Mouse (Mus musculus) hindbrain, embryonic 15.5 days (tissue): ENCODE results near the gene Xlr. TPM values are rescaled to one million over a fixed set of nuclear protein-coding genes. Genes with fewer than 3 reads are reported as not detected.
"Not testable (repeated sequence)": the region's sequence is repeated elsewhere in the genome, so short reads cannot be mapped to it uniquely, and the experiment has no call there.

Source experiments
- ATAC-seq: fragments of 200-750 bp; cut with Nextera tagmentation; 2 replicates; pipeline ENCODE4 v1.8.0; 2017; ENCODE audit warnings: low read depth, moderate number of reproducible peaks, moderate TSS enrichment; ENCODE audit not compliant: low FRiP score
- H3K27ac ChIP-seq: fragments of 300-500 bp; sonication (generic); replicated peaks from 2 replicates; pipeline ENCODE4 v1.5.1; 2015; ENCODE audit warnings: mild to moderate bottlenecking, inconsistent platforms
- H3K27me3 ChIP-seq: fragments of 300-500 bp; sonication (generic); 2 replicates; pipeline ENCODE4 v1.6.1; 2015; ENCODE audit warnings: control low read depth, inconsistent platforms
- H3K36me3 ChIP-seq: fragments of 300-500 bp; sonication (generic); 2 replicates; pipeline ENCODE4 v1.6.1; 2015; ENCODE audit warnings: control low read depth, inconsistent platforms
- H3K4me1 ChIP-seq: fragments of 300-500 bp; sonication (generic); replicated peaks from 2 replicates; pipeline ENCODE4 v1.6.1; 2015; ENCODE audit warnings: control low read depth, inconsistent platforms
- H3K4me2 ChIP-seq: fragments of 300-500 bp; sonication (generic); 2 replicates; pipeline ENCODE4 v1.6.1; 2015; ENCODE audit warnings: moderate library complexity, mild to moderate bottlenecking, inconsistent platforms
- H3K4me3 ChIP-seq: fragments of 300-500 bp; sonication (generic); 2 replicates; pipeline ENCODE4 v1.5.1; 2015; ENCODE audit warnings: mild to moderate bottlenecking, inconsistent platforms
- H3K9ac ChIP-seq: fragments of 300-500 bp; sonication (generic); 2 replicates; pipeline ENCODE4 v1.6.1; 2015; ENCODE audit warnings: inconsistent platforms
- H3K9me3 ChIP-seq: fragments of 300-500 bp; sonication (generic); 2 replicates; pipeline ENCODE4 v1.6.1; 2016; ENCODE audit warnings: control low read depth, inconsistent platforms
- WGBS: fragments of 180-500 bp; shearing (Covaris S2); methylation state at CpG from one replicate; pipeline ENCODE4 v1.1.7; 2015; 5-methylcytosine and 5-hydroxymethylcytosine counted together
- polyA plus RNA-seq: library from polyadenylated mRNA; unstranded; fragments of >200 nt; fragmentation: Nextera tagmentation; extraction: Ambion mirVana; gene quantifications from 2 replicates; pipeline ENCODE4 v1.2.1, GENCODE M21; 2015

Xlr gene
- polyA plus RNA-seq, result 1.5 and 2.6 TPM in 2 replicates

GRCm38 (mm10) chrX:53797519-53797918 is at the start of gene Xlr:
Gene Xlr, minus strand, starts transcription at chrX:53797706.
- ATAC-seq, H3K4me1 ChIP-seq, H3K27ac ChIP-seq, H3K4me3 ChIP-seq, H3K9ac ChIP-seq, H3K27me3 ChIP-seq, H3K36me3 ChIP-seq, H3K9me3 ChIP-seq, H3K4me2 ChIP-seq: not testable (repeated sequence)
- WGBS, result 84% methylated on average over 11 of the region's 11 CpGs

DNA sequence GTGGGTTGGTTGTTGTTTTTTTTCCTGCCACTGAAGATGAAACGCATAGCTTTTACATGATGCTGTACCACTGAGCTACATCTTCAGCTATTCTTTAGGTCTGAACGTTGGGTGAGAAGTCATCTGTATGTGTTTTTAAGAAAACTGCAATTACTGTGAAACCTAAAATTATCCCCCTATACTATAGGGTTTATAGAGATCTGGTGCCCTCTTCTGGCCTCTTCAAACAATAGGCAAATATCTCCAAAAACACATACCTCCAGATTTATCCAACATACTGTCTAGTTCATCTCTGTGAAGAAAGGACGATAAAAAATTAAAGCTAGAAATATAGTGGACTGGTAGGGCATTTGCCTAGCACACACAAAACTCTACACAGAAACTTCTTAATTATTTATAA is 1.6 kb upstream of the Xlr start:
- H3K27me3 ChIP-seq, result no peaks in the 10 kb centered on the region
- H3K27ac ChIP-seq, result no peak overlapping the region
- WGBS, result 43% methylated on average over 3 of the region's 3 CpGs
- H3K4me3 ChIP-seq, result no peak overlapping the region
- no peak overlapping the region for H3K4me2 ChIP-seq
- no peaks in the 10 kb centered on the region for H3K36me3 ChIP-seq
- no peak for ATAC-seq
- H3K4me1 ChIP-seq, result no peaks in the 10 kb centered on the region
- H3K9ac ChIP-seq, result no peak overlapping the region
- H3K9me3 ChIP-seq, result no peaks in the 10 kb centered on the region

- no peak within 1 kb of the TSS for H3K4me3 ChIP-seq
- no peaks in the 10 kb centered on the region for H3K4me1 ChIP-seq
- no peaks in the 10 kb centered on the region for H3K9me3 ChIP-seq
- no peak within 1 kb of the TSS for H3K27ac ChIP-seq
- no peak within 1 kb of the TSS for H3K9ac ChIP-seq
- no peaks in the 10 kb centered on the region for H3K36me3 ChIP-seq
- no peak for ATAC-seq
- no peak within 1 kb of the TSS for H3K4me2 ChIP-seq
- 88% methylated on average over 12 of the region's 12 CpGs for WGBS
- H3K27me3 ChIP-seq, result no peaks in the 10 kb centered on the region
Measured at GRCm38 (mm10) chrX:53776276-53776675, 21.2 kb downstream of the Xlr start, which contains the start of gene Zfp36l3. Gene Zfp36l3, minus strand, starts transcription at chrX:53776394.

DNA sequence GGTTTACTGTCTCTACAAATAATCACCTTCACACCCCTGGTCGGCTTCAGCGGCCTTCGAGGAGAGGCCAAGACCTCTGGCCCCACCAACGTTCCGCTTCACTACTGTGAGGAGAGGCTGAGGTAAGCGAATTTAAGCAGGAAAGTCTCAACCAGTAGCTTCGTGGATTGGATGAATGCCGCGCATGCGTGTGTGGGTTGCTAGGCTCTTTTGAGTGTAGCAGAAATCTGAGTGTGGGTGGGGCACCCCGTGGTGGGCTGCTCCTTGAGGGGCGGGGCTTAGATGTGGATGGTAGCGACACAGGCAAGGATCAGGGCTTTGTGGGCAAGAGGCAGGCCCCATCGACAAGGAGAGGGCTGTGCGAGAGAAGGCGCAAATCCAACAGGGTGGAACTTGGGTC is 39.8 kb downstream of the Xlr start, which contains the start of gene 1700013H16Rik:
1700013H16Rik (minus strand) TSS at position 96 of the 400 bp plus-strand sequence.
- no peak for ATAC-seq
- Histone ChIP-seq H3K27ac (no peak within 1 kb of the TSS), H3K36me3 (no peaks in the 10 kb centered on the region), H3K4me2 (no peak within 1 kb of the TSS), H3K4me1 (no peaks in the 10 kb centered on the region), H3K4me3 (no peak within 1 kb of the TSS), H3K27me3 (no peaks in the 10 kb centered on the region), H3K9me3 (no peaks in the 10 kb centered on the region), H3K9ac (no peak within 1 kb of the TSS)
- WGBS, result 95% methylated on average over 16 of the region's 16 CpGs

DNA sequence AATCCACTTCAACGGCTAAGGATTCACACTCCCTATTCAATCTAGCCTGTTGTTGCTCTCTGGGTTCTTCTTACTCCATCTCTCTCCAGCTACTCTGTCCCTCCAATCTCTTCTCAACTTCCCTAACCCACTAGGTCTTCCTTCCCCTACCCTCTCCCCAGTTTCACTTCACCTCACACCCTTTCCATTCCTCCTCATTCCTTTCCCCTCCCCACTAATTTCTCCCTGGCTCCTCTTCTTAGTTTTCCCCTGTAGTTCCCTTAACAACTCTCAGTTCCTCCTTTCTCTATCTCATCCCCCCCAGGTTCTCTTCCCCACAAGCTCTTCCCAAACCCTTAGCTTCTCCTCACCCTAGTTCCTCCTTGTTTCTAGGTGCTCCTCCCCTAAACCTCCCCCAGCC is 44.7 kb downstream of the Xlr start:
- WGBS, result 91% methylated on average over 1 of the region's 1 CpGs
- no peak overlapping the region for H3K4me3 ChIP-seq

GRCm38 (mm10) chrX:53728967-53729366 is 68.5 kb downstream of the Xlr start:
- H3K27me3 ChIP-seq, result no peaks in the 10 kb centered on the region
- H3K4me2 ChIP-seq, result no peak overlapping the region
- 95% methylated on average over 2 of the region's 2 CpGs for WGBS
- H3K4me1 ChIP-seq, result no peaks in the 10 kb centered on the region
- H3K4me3 ChIP-seq, result no peak overlapping the region
- H3K27ac ChIP-seq, result no peak overlapping the region
- no peak overlapping the region for H3K9ac ChIP-seq
- no peaks in the 10 kb centered on the region for H3K36me3 ChIP-seq
- no peak for ATAC-seq
- H3K9me3 ChIP-seq, result no peaks in the 10 kb centered on the region

More for the DNA sequence above, 44.7 kb downstream of the Xlr start:
- H3K36me3 ChIP-seq, result no peaks in the 10 kb centered on the region
- H3K27ac ChIP-seq, result no peak overlapping the region
- no peak overlapping the region for H3K4me2 ChIP-seq
- H3K4me1 ChIP-seq, result no peaks in the 10 kb centered on the region
- ATAC-seq, result no peak
- H3K27me3 ChIP-seq, result no peaks in the 10 kb centered on the region
- H3K9ac ChIP-seq, result no peak overlapping the region
- H3K9me3 ChIP-seq, result no peaks in the 10 kb centered on the region

Other genes with a start within 250 kb of the Xlr start
- gene Rtl8c, start 189.7 kb downstream of the Xlr start, polyA plus RNA-seq, result 209 and 220 TPM in 2 replicates
- gene Gm14597, start 188.7 kb downstream of the Xlr start, polyA plus RNA-seq, result not detected in 2 replicates
- 221 and 240 TPM in 2 replicates for gene Rtl8a, start 154.0 kb downstream of the Xlr start, polyA plus RNA-seq
- gene Rtl8b, start 127.3 kb downstream of the Xlr start, polyA plus RNA-seq, result 189 and 193 TPM in 2 replicates
- 0.34 TPM in 1 of 2 replicates, not detected in the other for gene 4930502E18Rik, start 72.9 kb downstream of the Xlr start, polyA plus RNA-seq
- gene 1700013H16Rik, start 39.9 kb downstream of the Xlr start, polyA plus RNA-seq, result 0.21 TPM in 1 of 2 replicates, not detected in the other
- not detected in 2 replicates for gene Zfp36l3, start 21.3 kb downstream of the Xlr start, polyA plus RNA-seq